Mouse (Mus musculus) stomach, postnatal 0 days (tissue): Measurements from ENCODE around the gene Dctn1. TPM values are rescaled to one million over a fixed set of nuclear protein-coding genes. Genes with fewer than 3 reads are reported as not detected.
"Not testable (repeated sequence)": the region's sequence is repeated elsewhere in the genome, so short reads cannot be mapped to it uniquely, and the experiment has no call there.

Experiments used
- ATAC-seq: fragments of 200-750 bp; cut with Nextera tagmentation; 2 replicates; pipeline ENCODE4 v1.8.0; 2017; ENCODE audit not compliant: low FRiP score, low TSS enrichment
- DNase-seq: peaks from one replicate; pipeline ENCODE4 v3.0.0-alpha.2; 2016; ENCODE audit warnings: low spot score
- H3K27ac ChIP-seq: fragments of 300-500 bp; sonication (generic); replicated peaks from 2 replicates; pipeline ENCODE4 v1.5.1; 2014; ENCODE audit warnings: mild to moderate bottlenecking, control low read depth
- H3K27me3 ChIP-seq: fragments of 300-500 bp; sonication (generic); 2 replicates; pipeline ENCODE4 v1.6.1; 2014; ENCODE audit warnings: low read length; ENCODE audit not compliant: control insufficient read depth, insufficient read depth
- H3K36me3 ChIP-seq: fragments of 300-500 bp; sonication (generic); 2 replicates; pipeline ENCODE4 v1.6.1; 2014; ENCODE audit warnings: low read length, mixed read lengths; ENCODE audit not compliant: control insufficient read depth, insufficient read depth
- H3K4me1 ChIP-seq: fragments of 300-500 bp; sonication (generic); replicated peaks from 2 replicates; pipeline ENCODE4 v1.6.1; 2014; ENCODE audit warnings: antibody characterized with exemption; ENCODE audit not compliant: control insufficient read depth, insufficient read depth
- H3K4me2 ChIP-seq: fragments of 300-500 bp; sonication (generic); replicated peaks from 2 replicates; pipeline ENCODE4 v1.6.1; 2014; ENCODE audit warnings: low read depth, mild to moderate bottlenecking, control low read depth, moderate library complexity
- H3K4me3 ChIP-seq: fragments of 300-500 bp; sonication (generic); 2 replicates; pipeline ENCODE4 v1.5.1; 2014; ENCODE audit warnings: low read depth, low read length, control low read depth
- H3K9ac ChIP-seq: fragments of 300-500 bp; sonication (generic); 2 replicates; pipeline ENCODE4 v1.6.1; 2014; ENCODE audit warnings: mild to moderate bottlenecking, low read length, control low read depth, mixed read lengths
- H3K9me3 ChIP-seq: fragments of 300-500 bp; sonication (generic); 2 replicates; pipeline ENCODE4 v1.6.1; 2016; ENCODE audit warnings: low read length; ENCODE audit not compliant: control insufficient read depth
- CTCF ChIP-seq: IDR thresholded peaks from 2 replicates; pipeline ENCODE4 v1.5.1; 2016; ENCODE audit warnings: antibody characterized with exemption, low read depth, mild to moderate bottlenecking, moderate library complexity
- EP300 ChIP-seq: optimal IDR thresholded peaks from 2 replicates; pipeline ENCODE3; 2016; ENCODE audit warnings: antibody characterized with exemption
- WGBS: fragments of 180-500 bp; shearing (Covaris S2); extraction: QIAGEN DNeasy Blood & Tissue Kit; methylation state at CpG from one replicate; pipeline ENCODE4 v1.1.7; 2014; 5-methylcytosine and 5-hydroxymethylcytosine counted together
- polyA plus RNA-seq: library from polyadenylated mRNA; unstranded; fragments of >200 nt; fragmentation: Nextera tagmentation; extraction: Ambion mirVana; gene quantifications from 2 replicates; pipeline ENCODE4 v1.2.1, GENCODE M21; 2015

Dctn1 gene
- polyA plus RNA-seq, 1 experiment from 2014 or later, result 43.5 TPM

DNA sequence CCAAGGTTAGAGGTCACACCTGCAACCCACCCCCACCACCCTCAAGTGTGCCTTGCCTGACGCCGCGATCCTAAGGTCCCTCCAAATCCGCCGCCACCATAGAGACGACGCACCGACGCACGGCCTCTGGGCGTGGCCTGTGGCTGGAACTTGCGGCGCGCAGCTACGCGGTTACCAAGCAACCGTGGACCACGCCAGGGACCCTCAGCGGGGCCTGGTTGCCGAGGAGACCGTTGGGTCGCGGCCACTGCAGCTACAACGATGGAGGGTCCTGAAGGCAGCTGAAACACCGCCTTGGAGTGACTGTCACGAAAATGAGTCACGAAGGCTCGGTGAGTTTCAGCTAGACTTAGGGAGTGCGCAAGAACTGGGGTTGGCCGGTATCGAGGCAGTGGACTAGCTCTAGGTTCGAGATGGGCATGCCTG is 9.4 kb upstream of the Dctn1 start, which contains the start of the genes Wdr54 and 1700003E16Rik:
Gene Wdr54 (minus strand): TSS at position 139 of the 426 bp plus-strand sequence.
Gene 1700003E16Rik (plus strand): TSS at position 146 of the 426 bp plus-strand sequence.
- H3K4me3 ChIP-seq, result peak within 1 kb of the TSS; percentile 50
- H3K36me3 ChIP-seq, result 0 out of 2 replicates have a peak, but pooled peaks cover 2% of the 10 kb centered on the region
- TF ChIP-seq CTCF, result no peak
- no peak for TF ChIP-seq EP300
- peak within 1 kb of the TSS; percentile 48 for H3K9ac ChIP-seq
- H3K4me2 ChIP-seq, result peak within 1 kb of the TSS; percentile 81
- H3K27ac ChIP-seq, result no peak within 1 kb of the TSS
- whole genome bisulfite sequencing, result 1% methylated on average over 32 of the region's 32 CpGs
- no peaks in the 10 kb centered on the region for H3K4me1 ChIP-seq
- H3K9me3 ChIP-seq, result no peaks in the 10 kb centered on the region
- ATAC-seq, result peak; percentile 52; the same call in 1 of the 2 replicates
- 0 out of 2 replicates have a peak, but pooled peaks cover 2% of the 10 kb centered on the region for H3K27me3 ChIP-seq
- peak; percentile 61 for DNase-seq

DNA sequence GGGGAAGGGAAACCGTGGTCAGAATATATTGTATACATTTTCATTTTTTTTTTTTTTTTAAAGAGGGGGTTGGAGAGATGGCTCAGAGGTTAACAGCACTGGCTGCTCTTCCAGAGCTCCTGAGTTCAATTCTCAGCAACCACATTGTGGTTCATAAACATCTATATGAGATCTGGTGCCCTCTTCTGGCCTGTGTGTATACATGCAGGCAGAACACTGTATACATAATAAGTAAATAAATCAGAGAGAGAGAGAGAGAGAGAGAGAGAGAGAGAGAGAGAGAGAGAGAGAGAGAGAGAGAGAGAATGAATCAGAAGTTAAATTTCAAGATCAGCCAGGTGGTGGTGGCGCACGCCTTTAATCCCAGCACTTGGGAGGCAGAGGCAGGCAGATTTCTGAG is 6.3 kb upstream of the Dctn1 start:
- not testable (repeated sequence) for H3K4me2 ChIP-seq, H3K27ac ChIP-seq, H3K36me3 ChIP-seq, H3K9me3 ChIP-seq, H3K4me1 ChIP-seq, H3K9ac ChIP-seq, H3K4me3 ChIP-seq
- 0 out of 2 replicates have a peak, but pooled peaks have one; percentile 13 for ATAC-seq
- TF ChIP-seq CTCF, result peak; percentile 79
- 19% methylated on average over 3 of the region's 3 CpGs for WGBS
- H3K27me3 ChIP-seq, result peaks cover 12% of the 10 kb centered on the region; the same call in 1 of the 2 replicates
- peak; percentile 54 for DNase-seq

DNA sequence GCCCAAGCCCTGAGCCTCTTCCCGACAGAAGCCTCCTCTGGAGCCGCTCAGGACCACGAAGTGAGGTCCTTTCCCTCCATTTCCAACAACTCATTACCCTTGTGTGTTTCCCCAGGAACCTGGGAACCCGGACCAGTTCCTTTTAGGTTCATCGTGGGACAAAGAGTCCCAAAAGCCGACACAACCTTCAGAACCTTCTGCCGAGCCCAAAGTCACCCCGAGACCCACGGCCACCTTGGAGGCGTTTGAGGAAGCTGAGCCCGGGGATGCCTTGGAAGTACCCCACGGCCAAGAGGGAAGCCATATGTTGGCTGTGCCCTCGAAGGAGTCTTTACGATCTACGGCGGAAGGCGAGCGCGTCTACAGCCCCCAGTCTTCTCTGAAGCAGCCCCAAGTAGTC is 4.3 kb upstream of the Dctn1 start:
- TF ChIP-seq CTCF (no peak), EP300 (no peak)
- ATAC-seq, result no peak
- Histone ChIP-seq H3K9me3 (no peaks in the 10 kb centered on the region), H3K4me2 (peak overlapping the region; percentile 77), H3K4me3 (peak overlapping the region; percentile 50), H3K9ac (peak overlapping the region; percentile 60; the same call in 1 of the 2 replicates), H3K4me1 (peaks cover 5% of the 10 kb centered on the region), H3K27me3 (peaks cover 12% of the 10 kb centered on the region; the same call in 1 of the 2 replicates), H3K36me3 (no peaks in the 10 kb centered on the region), H3K27ac (no peak overlapping the region)
- DNase-seq, result no peak
- 21% methylated on average over 19 of the region's 19 CpGs for WGBS

DNA sequence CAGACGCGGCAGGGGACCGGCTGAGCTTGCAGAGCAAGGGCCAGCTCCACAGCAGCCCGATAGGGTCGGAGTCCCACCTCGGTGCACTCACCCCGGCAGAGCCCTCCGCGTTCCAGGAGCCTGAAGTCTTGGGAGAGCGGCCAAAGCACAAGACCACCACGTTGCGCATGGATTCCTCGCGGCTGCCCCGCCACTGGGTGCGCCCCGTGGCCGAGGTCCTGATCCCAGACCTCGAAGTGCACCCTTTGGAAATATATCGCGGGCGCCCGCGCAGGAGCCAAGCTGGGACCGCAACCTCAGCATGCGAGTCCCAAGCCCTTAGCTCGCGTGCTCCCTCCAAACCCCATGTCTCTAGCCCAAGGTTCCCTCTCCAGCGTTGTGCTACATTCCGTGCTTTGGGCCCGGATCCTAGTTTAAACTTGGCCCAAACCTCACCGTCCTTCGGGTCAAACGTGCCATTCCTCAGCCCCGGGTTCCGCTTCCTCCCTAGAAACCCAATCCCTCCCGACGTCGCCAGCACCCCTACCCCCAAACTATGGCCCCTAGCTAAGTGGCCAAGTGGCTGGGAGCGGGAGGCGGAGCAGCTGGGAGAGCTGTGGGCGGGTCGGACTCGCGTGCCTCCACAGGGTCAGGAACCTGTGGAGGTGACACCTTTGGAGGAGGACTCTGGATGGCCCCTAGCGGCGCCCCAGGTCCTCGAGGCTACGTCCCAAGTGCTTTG is 3.6 kb upstream of the Dctn1 start:
- Histone ChIP-seq H3K4me2 (peak overlapping the region; percentile 77), H3K27ac (no peak overlapping the region), H3K9me3 (no peaks in the 10 kb centered on the region), H3K9ac (peak overlapping the region; percentile 60), H3K4me1 (peaks cover 5% of the 10 kb centered on the region), H3K27me3 (peaks cover 12% of the 10 kb centered on the region; the same call in 1 of the 2 replicates), H3K4me3 (peak overlapping the region; percentile 50), H3K36me3 (no peaks in the 10 kb centered on the region)
- TF ChIP-seq CTCF (no peak), EP300 (no peak)
- DNase-seq, result peak; percentile 62
- ATAC-seq, result peak; percentile 6; the same call in 1 of the 2 replicates
- under 1% methylated on average over 49 of the region's 49 CpGs for WGBS

DNA sequence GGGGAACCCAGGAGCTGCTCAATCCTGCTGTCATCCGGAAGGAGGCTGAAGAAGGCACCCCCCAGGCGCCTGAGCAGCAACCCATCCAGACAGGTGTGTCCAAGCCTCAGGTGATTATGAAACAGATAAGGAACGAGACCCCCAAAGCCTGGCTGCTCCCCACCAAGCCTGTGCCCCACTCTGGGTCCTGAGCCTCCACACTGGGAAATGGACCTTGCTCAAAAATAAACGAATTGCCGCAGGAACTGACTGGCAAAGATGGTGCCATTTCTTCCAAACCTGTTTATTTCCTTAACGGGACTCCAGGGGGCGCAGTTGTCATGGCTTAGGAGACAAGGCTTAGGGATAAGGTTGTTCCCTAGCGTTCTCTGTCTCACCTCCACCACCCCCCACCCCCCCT is 3.0 kb upstream of the Dctn1 start:
- WGBS, result under 1% methylated on average over 8 of the region's 8 CpGs
- Histone ChIP-seq H3K4me1 (peaks cover 5% of the 10 kb centered on the region), H3K9me3 (no peaks in the 10 kb centered on the region), H3K27ac (no peak overlapping the region), H3K36me3 (no peaks in the 10 kb centered on the region), H3K9ac (peak overlapping the region; percentile 60), H3K27me3 (peaks cover 12% of the 10 kb centered on the region; the same call in 1 of the 2 replicates), H3K4me2 (peak overlapping the region; percentile 77), H3K4me3 (peak overlapping the region; percentile 50)
- ATAC-seq (peak; percentile 31; the same call in 1 of the 2 replicates), DNase-seq (peak; percentile 71)
- TF ChIP-seq CTCF (peak; percentile 84), EP300 (no peak)
